Mouse (Mus musculus): ENCODE results near the gene Ncbp2. TPM values are rescaled to one million over a fixed set of nuclear protein-coding genes. Genes with fewer than 3 reads are reported as not detected.
A peak's percentile ranks its signal among the peaks of the same experiment; 100 is the strongest.

Gene Ncbp2
- 139 and 145 TPM in 2 replicates for polyA plus RNA-seq (2014; fragmentation: Nextera tagmentation; extraction: Ambion mirVana)

DNA sequence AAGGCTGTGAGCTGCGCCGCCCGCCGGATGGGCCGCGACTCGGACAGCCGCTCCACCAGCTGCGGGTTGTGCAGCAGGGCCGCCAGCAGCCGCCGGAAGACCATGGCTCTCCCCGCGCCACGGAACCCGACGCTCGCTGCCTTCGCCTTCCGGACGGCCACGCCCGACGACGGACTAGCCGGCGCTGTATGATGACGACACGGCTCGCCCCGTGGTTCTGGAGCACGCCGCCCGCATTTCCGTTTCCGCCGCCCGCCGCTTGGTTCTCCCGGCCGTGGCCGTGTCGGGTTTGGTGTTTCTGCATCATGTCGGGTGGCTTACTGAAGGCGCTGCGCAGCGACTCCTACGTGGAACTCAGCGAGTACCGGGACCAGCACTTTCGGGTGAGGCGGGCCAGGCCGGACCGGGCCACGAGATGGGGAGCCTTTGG is at the start of gene Ncbp2, which contains the start of gene 0610012G03Rik:
Gene Ncbp2 (plus strand): TSS at position 169 of the 430 bp plus-strand sequence.
Gene 0610012G03Rik (minus strand): TSS at position 150 of the 430 bp plus-strand sequence.
- peak within 1 kb of the TSS; percentile 90 for H3K4me3 ChIP-seq (ENCODE audit: low read depth, low read length)
- peak within 1 kb of the TSS; percentile 87 for H3K27ac ChIP-seq (ENCODE audit: low read depth, low read length)
- WGBS = 0% methylated on average over 55 of the region's 55 CpGs
- ATAC-seq (ENCODE audit: insufficient read depth, low FRiP score, low TSS enrichment) = peak; percentile 91
- peak within 1 kb of the TSS; percentile 86 for H3K4me2 ChIP-seq (ENCODE audit: low read depth)
- no peaks in the 10 kb centered on the region for H3K36me3 ChIP-seq (ENCODE audit: control insufficient read depth, insufficient read depth, low read length)
- peaks cover 12% of the 10 kb centered on the region for H3K4me1 ChIP-seq (ENCODE audit: control insufficient read depth, insufficient read depth, low read length)
- peak within 1 kb of the TSS; percentile 87 for H3K9ac ChIP-seq (ENCODE audit: low read length)
- no peaks in the 10 kb centered on the region for H3K27me3 ChIP-seq (ENCODE audit: control insufficient read depth, insufficient read depth, low read length)
- H3K9me3 ChIP-seq (ENCODE audit: control insufficient read depth, low read length) = no peaks in the 10 kb centered on the region
- peak; percentile 97 for DNase-seq (ENCODE audit: low spot score)

DNA sequence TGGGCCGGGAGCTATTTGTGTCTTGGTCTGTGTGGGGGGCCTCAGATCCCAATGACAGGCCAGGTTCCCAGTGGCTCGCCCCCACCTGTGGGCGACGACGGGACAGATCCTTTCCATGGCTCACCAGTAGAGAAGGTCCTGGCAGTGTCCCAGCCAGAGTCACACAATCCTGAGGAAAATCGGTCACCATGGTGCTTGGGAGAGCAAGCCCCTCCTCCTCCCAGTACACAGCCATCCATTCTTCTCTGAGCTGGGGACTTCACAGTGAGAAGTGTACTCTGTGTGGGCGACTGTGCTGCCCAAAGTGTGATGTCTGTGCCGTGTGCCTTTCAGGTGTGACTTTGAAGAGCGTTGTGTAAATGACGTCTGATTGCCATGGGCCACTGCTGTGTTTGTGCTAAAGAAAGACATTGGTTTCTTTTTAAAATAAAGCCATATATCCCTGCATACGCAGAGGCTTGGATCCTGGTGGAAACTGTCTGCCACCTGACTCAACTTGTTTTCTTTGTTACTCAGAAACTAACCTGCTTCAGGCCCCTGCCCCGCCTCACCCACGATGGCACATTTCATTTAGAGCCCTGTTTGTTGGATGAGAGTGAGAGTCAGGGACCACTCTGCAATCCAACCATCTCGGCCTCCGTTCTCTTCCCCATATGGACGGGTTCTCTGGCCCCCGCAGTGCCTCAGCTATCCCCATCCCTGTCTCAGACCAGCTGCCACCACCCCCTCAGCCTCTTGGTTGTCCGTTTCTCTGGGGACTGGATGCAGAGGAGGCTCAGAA is 49.6 kb upstream of the Ncbp2 start:
- no peak for ATAC-seq (ENCODE audit: insufficient read depth, low FRiP score, low TSS enrichment)
- no peak for DNase-seq (ENCODE audit: low spot score)

DNA sequence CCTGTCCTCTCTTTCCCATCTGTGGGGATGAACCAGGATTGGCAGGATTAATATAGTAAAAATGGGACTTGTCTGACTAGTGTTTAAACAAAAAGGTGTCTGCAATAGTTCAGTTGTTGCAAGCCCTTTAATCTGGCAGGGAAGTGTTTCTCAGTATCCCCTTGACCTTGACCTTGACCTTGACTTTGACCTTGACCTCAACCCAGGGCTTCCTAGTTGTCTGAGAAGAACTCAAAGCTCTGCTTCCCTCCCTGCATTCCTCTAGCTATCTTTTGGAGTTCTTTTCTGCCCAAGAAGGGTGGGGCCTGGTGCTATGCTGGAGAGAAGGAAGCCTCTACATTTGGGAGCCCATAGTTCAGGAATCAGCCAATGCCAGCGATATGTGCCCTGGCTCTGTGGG is 46.4 kb upstream of the Ncbp2 start:
- H3K9me3 ChIP-seq (ENCODE audit: control insufficient read depth, low read length) = no peaks in the 10 kb centered on the region
- peaks cover 7% of the 10 kb centered on the region; the same call in 1 of the 2 replicates for H3K4me1 ChIP-seq (ENCODE audit: control insufficient read depth, insufficient read depth, low read length)
- DNase-seq (ENCODE audit: low spot score) (no peak), ATAC-seq (ENCODE audit: insufficient read depth, low FRiP score, low TSS enrichment) (no peak)
- WGBS = 86% methylated on average over 1 of the region's 1 CpGs
- no peak overlapping the region for H3K9ac ChIP-seq (ENCODE audit: low read length)
- H3K4me2 ChIP-seq (ENCODE audit: low read depth) = no peak overlapping the region
- no peak overlapping the region for H3K4me3 ChIP-seq (ENCODE audit: low read depth, low read length)
- no peak overlapping the region for H3K27ac ChIP-seq (ENCODE audit: low read depth, low read length)
- H3K36me3 ChIP-seq (ENCODE audit: control insufficient read depth, insufficient read depth, low read length) = no peaks in the 10 kb centered on the region
- H3K27me3 ChIP-seq (ENCODE audit: control insufficient read depth, insufficient read depth, low read length) = no peaks in the 10 kb centered on the region

More for the DNA sequence above, 49.6 kb upstream of the Ncbp2 start:
- H3K4me1 ChIP-seq (ENCODE audit: control insufficient read depth, insufficient read depth, low read length) = peaks cover 7% of the 10 kb centered on the region; the same call in 1 of the 2 replicates
- H3K9ac ChIP-seq (ENCODE audit: low read length) = no peak overlapping the region
- H3K27ac ChIP-seq (ENCODE audit: low read depth, low read length) = no peak overlapping the region
- H3K27me3 ChIP-seq (ENCODE audit: control insufficient read depth, insufficient read depth, low read length) = no peaks in the 10 kb centered on the region
- no peaks in the 10 kb centered on the region for H3K9me3 ChIP-seq (ENCODE audit: control insufficient read depth, low read length)
- 79% methylated on average over 18 of the region's 18 CpGs for WGBS
- H3K4me2 ChIP-seq (ENCODE audit: low read depth) = no peak overlapping the region
- H3K4me3 ChIP-seq (ENCODE audit: low read depth, low read length) = no peak overlapping the region
- no peaks in the 10 kb centered on the region for H3K36me3 ChIP-seq (ENCODE audit: control insufficient read depth, insufficient read depth, low read length)

DNA sequence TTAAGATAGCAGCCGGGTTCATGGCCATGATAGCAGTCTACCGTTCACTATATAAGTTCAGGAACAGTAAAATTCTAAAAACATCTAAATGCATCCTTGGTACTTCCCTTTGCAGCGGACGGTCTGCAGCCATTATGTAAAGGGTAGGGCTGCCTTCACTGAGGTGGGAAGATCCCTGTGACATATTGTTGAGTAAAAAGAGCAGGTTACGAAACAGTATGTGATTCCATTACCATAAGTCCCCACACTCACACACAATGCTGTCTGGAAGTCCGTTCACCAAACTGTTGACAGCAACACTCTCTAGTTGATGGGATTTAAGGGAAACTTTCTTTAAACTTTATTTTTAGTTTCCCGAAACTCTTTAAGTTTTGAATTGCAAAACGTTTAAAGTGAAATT is 45.1 kb upstream of the Ncbp2 start:
- no peak for ATAC-seq (ENCODE audit: insufficient read depth, low FRiP score, low TSS enrichment)
- 92% methylated on average over 8 of the region's 8 CpGs for WGBS
- no peaks in the 10 kb centered on the region for H3K27me3 ChIP-seq (ENCODE audit: control insufficient read depth, insufficient read depth, low read length)
- H3K4me2 ChIP-seq (ENCODE audit: low read depth) = no peak overlapping the region
- no peak overlapping the region for H3K27ac ChIP-seq (ENCODE audit: low read depth, low read length)
- H3K4me3 ChIP-seq (ENCODE audit: low read depth, low read length) = no peak overlapping the region
- DNase-seq (ENCODE audit: low spot score) = no peak
- H3K9ac ChIP-seq (ENCODE audit: low read length) = no peak overlapping the region
- H3K4me1 ChIP-seq (ENCODE audit: control insufficient read depth, insufficient read depth, low read length) = no peaks in the 10 kb centered on the region
- no peaks in the 10 kb centered on the region for H3K36me3 ChIP-seq (ENCODE audit: control insufficient read depth, insufficient read depth, low read length)
- no peaks in the 10 kb centered on the region for H3K9me3 ChIP-seq (ENCODE audit: control insufficient read depth, low read length)

DNA sequence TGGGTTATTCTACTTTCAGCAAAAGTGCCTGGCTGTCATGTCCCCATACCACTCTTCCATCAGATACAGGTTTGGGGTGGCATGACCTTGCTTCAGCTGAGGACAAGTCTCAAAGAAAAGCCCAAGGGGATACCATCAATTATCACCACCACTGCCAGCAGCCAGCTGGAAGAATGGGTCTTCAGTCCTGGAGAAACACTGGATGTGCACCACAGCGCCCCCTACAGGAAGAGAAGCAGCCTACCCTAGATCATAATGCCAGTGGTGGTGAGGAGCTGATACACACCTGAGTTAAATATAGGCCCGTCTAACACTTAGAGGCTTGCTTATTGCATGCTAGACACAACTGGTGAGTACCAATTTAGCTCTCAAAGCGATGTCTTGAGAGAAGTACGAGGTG is 43.0 kb upstream of the Ncbp2 start:
- no peak for DNase-seq (ENCODE audit: low spot score)
- ATAC-seq (ENCODE audit: insufficient read depth, low FRiP score, low TSS enrichment) = no peak
- Histone ChIP-seq H3K36me3 (ENCODE audit: control insufficient read depth, insufficient read depth, low read length) (no peaks in the 10 kb centered on the region), H3K4me1 (ENCODE audit: control insufficient read depth, insufficient read depth, low read length) (no peaks in the 10 kb centered on the region), H3K27me3 (ENCODE audit: control insufficient read depth, insufficient read depth, low read length) (no peaks in the 10 kb centered on the region), H3K9me3 (ENCODE audit: control insufficient read depth, low read length) (no peaks in the 10 kb centered on the region), H3K4me2 (ENCODE audit: low read depth) (no peak overlapping the region), H3K4me3 (ENCODE audit: low read depth, low read length) (no peak overlapping the region), H3K9ac (ENCODE audit: low read length) (no peak overlapping the region), H3K27ac (ENCODE audit: low read depth, low read length) (no peak overlapping the region)
- 80% methylated on average over 4 of the region's 4 CpGs for WGBS

DNA sequence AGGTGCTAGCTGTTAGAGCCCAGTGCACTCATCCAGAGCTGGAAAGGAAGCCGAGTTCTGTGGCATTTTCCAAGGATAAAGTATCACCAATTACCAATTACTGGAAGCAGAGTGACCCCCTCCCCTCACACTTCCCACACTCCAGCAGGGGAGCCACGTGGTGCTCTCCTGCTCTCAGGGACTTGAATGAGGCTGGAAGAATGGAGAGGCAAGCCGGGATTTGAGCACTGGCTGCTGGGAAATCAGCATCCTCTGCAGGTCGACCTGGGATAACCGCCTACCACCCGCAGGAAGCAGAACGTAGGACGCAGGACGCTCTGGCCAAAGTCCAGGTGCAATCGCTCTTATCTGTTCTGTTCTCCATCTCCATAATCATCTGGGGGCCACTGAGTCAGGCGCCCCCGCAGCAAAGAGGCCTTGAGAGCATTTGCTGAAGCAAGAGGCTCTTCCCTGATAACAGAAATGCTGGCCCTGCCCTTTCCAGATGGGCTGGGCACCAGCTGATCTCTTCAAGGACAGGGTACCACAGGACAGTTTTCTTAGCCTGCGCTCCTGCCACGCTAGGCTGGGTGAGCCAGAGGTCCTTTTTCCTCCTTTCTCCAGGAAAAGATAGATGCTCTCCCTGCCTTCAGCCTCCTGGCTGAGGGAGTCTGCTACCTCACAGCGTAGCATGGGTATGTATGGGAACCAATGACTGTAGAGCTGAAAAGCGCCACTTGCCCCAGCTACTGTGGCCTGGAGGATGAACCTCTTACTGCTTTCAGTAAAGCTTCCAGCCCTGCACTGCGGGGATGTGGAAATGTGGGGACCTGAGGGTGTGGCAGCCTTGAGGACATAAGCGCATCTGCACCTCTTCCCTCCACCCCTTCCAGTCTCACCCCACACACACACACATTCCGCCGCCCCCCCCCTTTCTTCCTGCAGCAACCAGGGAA is 42.2 kb upstream of the Ncbp2 start:
- H3K27me3 ChIP-seq (ENCODE audit: control insufficient read depth, insufficient read depth, low read length) = no peaks in the 10 kb centered on the region
- H3K4me3 ChIP-seq (ENCODE audit: low read depth, low read length) = no peak overlapping the region
- no peaks in the 10 kb centered on the region for H3K9me3 ChIP-seq (ENCODE audit: control insufficient read depth, low read length)
- no peak overlapping the region; the same call in 1 of the 2 replicates for H3K9ac ChIP-seq (ENCODE audit: low read length)
- 45% methylated on average over 20 of the region's 20 CpGs for WGBS
- no peaks in the 10 kb centered on the region for H3K36me3 ChIP-seq (ENCODE audit: control insufficient read depth, insufficient read depth, low read length)
- ATAC-seq (ENCODE audit: insufficient read depth, low FRiP score, low TSS enrichment) = no peak
- H3K4me2 ChIP-seq (ENCODE audit: low read depth) = peak overlapping the region; percentile 28; the same call in 1 of the 2 replicates
- H3K4me1 ChIP-seq (ENCODE audit: control insufficient read depth, insufficient read depth, low read length) = no peaks in the 10 kb centered on the region
- H3K27ac ChIP-seq (ENCODE audit: low read depth, low read length) = no peak overlapping the region
- DNase-seq (ENCODE audit: low spot score) = no peak

DNA sequence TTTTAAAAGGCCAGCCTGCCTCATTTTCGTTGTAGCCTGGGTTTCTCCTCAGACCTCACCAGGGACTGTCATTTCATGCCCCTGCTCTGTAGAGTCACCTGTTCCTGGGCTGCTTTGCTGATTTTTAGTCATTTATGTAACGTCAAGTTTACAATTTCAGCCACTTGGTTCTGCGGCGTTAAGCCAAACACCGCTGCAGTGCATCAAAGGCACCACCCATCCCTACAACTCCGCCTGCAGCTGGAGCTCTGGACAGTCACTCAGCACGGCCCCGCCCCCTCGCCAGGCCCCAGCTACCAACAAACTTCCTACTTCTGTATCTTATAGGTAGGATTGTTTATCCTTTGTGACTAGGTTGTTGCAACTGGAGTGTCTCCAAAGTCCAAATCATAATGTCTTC is 41.4 kb upstream of the Ncbp2 start:
- WGBS = 12% methylated on average over 9 of the region's 9 CpGs
- no peaks in the 10 kb centered on the region for H3K9me3 ChIP-seq (ENCODE audit: control insufficient read depth, low read length)
- ATAC-seq (ENCODE audit: insufficient read depth, low FRiP score, low TSS enrichment) (no peak), DNase-seq (ENCODE audit: low spot score) (no peak)
- no peaks in the 10 kb centered on the region for H3K4me1 ChIP-seq (ENCODE audit: control insufficient read depth, insufficient read depth, low read length)
- no peaks in the 10 kb centered on the region for H3K27me3 ChIP-seq (ENCODE audit: control insufficient read depth, insufficient read depth, low read length)
- H3K9ac ChIP-seq (ENCODE audit: low read length) = peak overlapping the region; percentile 32; the same call in 1 of the 2 replicates
- peak overlapping the region; percentile 28 for H3K4me2 ChIP-seq (ENCODE audit: low read depth)
- H3K36me3 ChIP-seq (ENCODE audit: control insufficient read depth, insufficient read depth, low read length) = no peaks in the 10 kb centered on the region
- no peak overlapping the region for H3K4me3 ChIP-seq (ENCODE audit: low read depth, low read length)
- H3K27ac ChIP-seq (ENCODE audit: low read depth, low read length) = no peak overlapping the region

DNA sequence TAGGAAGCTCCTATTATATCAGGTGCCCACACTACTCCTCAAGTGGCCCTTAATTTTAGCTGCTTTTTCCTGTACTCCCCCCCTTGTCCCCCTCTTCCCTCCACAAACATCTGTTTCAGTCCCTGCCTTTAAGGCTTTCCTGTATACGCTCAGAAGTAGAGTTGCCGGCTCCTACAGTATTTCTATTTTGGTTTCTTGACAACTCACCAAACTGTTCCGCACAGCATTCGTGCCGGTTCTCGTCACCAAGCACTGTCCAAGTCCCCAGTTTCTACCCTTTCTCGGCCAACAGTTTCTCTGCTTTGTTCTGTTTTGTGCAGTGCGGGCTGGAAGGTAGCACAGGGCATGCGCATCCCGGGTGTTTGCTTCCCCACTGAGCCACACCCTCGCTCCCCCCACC is 39.4 kb upstream of the Ncbp2 start:
- no peaks in the 10 kb centered on the region for H3K27me3 ChIP-seq (ENCODE audit: control insufficient read depth, insufficient read depth, low read length)
- H3K9me3 ChIP-seq (ENCODE audit: control insufficient read depth, low read length) = no peaks in the 10 kb centered on the region
- H3K36me3 ChIP-seq (ENCODE audit: control insufficient read depth, insufficient read depth, low read length) = no peaks in the 10 kb centered on the region
- H3K4me3 ChIP-seq (ENCODE audit: low read depth, low read length) = no peak overlapping the region
- H3K4me1 ChIP-seq (ENCODE audit: control insufficient read depth, insufficient read depth, low read length) = no peaks in the 10 kb centered on the region
- ATAC-seq (ENCODE audit: insufficient read depth, low FRiP score, low TSS enrichment) (no peak), DNase-seq (ENCODE audit: low spot score) (no peak)
- H3K27ac ChIP-seq (ENCODE audit: low read depth, low read length) = no peak overlapping the region
- no peak overlapping the region for H3K9ac ChIP-seq (ENCODE audit: low read length)
- no peak overlapping the region for H3K4me2 ChIP-seq (ENCODE audit: low read depth)
- 61% methylated on average over 11 of the region's 11 CpGs for WGBS

Measured in neural tube, embryonic 11.5 days (tissue).